Mouse (Mus musculus) cerebellum, adult 2 months (tissue): ENCODE measurements around the gene Btbd18.

ENCODE experiments used
- CTCF ChIP-seq: fragments of 200-500 bp; IDR thresholded peaks from 2 replicates; pipeline ENCODE4 v1.5.1; 2011; ENCODE audit warnings: low read depth, mild to moderate bottlenecking, control low read depth, low read length, moderate library complexity, borderline replicate concordance; ENCODE audit not compliant: insufficient read depth
- POLR2A ChIP-seq: fragments of 200-500 bp; IDR thresholded peaks from 2 replicates; pipeline ENCODE4 v1.6.1; 2011; ENCODE audit warnings: low read length, control low read depth, borderline replicate concordance; ENCODE audit not compliant: insufficient read depth

GRCm38 (mm10) chr2:84711898-84712297 lies 53.0 kb downstream of the Btbd18 start:
- TF ChIP-seq POLR2A, result no peak
- no peak for TF ChIP-seq CTCF
